Mouse (Mus musculus) gastrocnemius, adult 2 months (tissue): ENCODE results near the gene Olfr813. TPM values are rescaled to one million over a fixed set of nuclear protein-coding genes. Genes with fewer than 3 reads are reported as not detected.
"Not testable (repeated sequence)": the region's sequence is repeated elsewhere in the genome, so short reads cannot be mapped to it uniquely, and the experiment has no call there.

Experiments
- DNase-seq: peaks from one replicate; pipeline ENCODE4 v3.0.0; 2022
- H3K27ac ChIP-seq: fragments of 200-600 bp; 2 replicates; pipeline ENCODE4 v1.8.1; 2022; ENCODE audit warnings: mild to moderate bottlenecking
- H3K4me3 ChIP-seq: fragments of 200-600 bp; 2 replicates; pipeline ENCODE4 v1.8.1; 2022; ENCODE audit warnings: mild to moderate bottlenecking, moderate library complexity
- CTCF ChIP-seq: fragments of 200-600 bp; IDR thresholded peaks from 2 replicates; pipeline ENCODE4 v1.8.1; 2022; ENCODE audit warnings: antibody characterized with exemption, mild to moderate bottlenecking, moderate library complexity
- intact Hi-C: fragments of 180-260 bp; cut with DNase I; formaldehyde crosslinking; loops from one replicate; pipeline ENCODE4 v1.15.1; 2025
- long read RNA-seq, 2 experiments: library from polyadenylated mRNA; stranded (forward); transcript quantifications; one replicate each; pipeline ENCODE4 v2.0.0; 2021
- total RNA-seq, 2 experiments: library from RNA; stranded (reverse); gene quantifications; 2 replicates each; pipeline ENCODE4 v1.2.3; 2021

Olfr813 gene
- not detected for total RNA-seq
- long read RNA-seq, experiment 1 = 0 reads
- long read RNA-seq, experiment 2 = 0 reads

DNA sequence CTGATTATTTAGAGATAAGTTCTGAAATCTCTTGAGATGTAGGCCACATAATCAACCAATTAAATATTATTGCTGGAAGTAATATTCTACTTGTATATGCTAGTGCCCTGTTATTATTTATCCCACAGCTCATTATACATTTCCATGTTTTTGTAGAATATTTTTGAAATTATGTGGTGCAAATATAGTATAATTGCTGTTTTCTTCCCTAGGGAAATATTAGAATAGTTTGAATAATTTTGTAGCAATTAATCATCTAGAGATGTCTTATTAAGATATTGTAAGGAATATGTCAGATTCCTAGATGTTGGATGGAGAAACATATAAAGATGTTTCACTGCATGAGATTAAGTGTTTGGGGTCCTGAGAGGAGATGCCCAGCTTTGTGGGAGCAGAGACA lies at the start of gene Olfr813:
TSS of gene Olfr813 (plus strand) at position 301 of the 400 bp plus-strand sequence.
- Histone ChIP-seq H3K27ac (no peak within 1 kb of the TSS), H3K4me3 (no peak within 1 kb of the TSS)
- intact Hi-C loops = no loop called here
- DNase-seq = no peak
- no peak for TF ChIP-seq CTCF

DNA sequence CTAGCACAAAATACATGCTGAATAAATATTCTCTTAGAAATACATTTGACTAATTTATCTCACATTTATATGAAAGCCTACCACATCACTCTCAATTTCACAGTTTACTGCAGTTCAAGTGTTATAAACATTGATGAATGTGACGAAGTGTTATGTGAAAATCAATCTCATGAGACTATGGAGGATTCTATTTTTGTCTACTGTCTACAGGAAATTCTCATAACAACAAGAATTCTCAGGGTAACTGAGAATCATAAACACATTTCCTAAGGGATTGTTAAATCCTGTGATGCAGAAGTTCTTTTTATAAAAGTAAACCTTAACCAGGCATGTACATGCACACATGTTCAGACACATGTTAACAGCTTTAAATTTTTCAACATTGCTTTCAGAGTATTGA lies 9.2 kb upstream of the Olfr813 start, which contains the start of gene Olfr812:
TSS of gene Olfr812 (minus strand) at position 101 of the 400 bp plus-strand sequence.
- intact Hi-C loops = no loop called here
- Histone ChIP-seq H3K27ac (no peak within 1 kb of the TSS), H3K4me3 (no peak within 1 kb of the TSS)
- no peak for DNase-seq
- TF ChIP-seq CTCF = no peak

DNA sequence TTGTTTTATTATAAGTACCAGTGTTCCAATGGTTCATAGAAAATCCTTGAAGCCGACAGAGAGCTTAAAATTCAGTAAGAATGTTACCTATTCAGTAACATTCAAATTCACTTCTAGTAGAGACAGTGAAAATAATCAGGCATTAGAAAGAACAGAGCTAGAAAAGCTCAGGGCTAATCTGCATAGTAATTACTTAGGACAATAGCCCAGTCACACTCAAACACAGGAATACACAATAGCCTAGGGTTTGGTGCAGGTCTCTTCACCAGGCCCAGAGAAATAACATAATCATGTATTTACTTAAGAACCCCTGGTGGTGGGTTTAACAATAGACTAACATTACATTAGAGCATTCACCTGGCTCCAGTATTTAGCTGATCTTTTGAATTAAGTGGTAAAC lies 7.8 kb upstream of the Olfr813 start:
- no peak for DNase-seq
- no peak for TF ChIP-seq CTCF
- Histone ChIP-seq H3K4me3 (no peak overlapping the region), H3K27ac (no peak overlapping the region)
- intact Hi-C loops = no loop called here

DNA sequence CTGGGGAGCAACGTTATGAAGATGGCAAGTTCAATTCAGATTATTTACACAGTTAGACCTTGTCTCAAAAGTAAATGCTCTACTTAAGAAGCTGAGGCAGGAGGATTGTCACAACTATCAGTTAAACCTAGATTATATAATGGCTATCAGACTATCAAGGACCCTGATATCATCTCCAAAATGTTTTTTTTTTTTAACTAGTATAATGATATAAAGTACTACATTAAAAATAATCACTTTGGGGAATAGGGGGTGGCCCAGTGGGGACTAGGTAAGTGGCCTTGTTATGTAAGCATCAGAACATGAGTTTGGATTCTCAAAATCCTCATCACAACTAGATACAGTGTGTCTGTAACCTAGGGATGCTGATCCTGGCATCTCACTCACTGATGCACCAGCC lies 24.6 kb downstream of the Olfr813 start, which contains the start of gene Olfr814:
TSS of gene Olfr814 (minus strand) at position 101 of the 400 bp plus-strand sequence.
- H3K27ac ChIP-seq, intact Hi-C loops, H3K4me3 ChIP-seq, DNase-seq: not testable (repeated sequence)

DNA sequence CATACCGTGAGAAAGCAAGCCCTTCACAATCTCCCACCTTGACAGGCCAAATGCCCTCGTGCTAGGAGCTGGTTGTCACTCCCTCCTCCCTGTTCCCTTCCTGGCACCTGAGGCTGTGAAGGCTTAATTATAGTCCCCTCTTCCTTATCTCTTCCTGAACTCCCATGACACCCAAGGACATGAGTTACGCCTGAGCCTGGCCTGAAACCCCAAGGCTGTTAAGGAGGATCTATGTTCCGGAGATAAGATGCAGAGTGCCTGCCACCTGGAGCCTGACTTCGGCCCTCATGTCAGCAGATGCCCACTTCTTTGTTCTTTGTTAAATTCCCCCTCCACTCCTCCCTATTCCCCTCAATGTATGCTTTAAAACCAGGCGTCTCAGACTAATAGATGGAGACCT lies 30.3 kb downstream of the Olfr813 start:
- H3K4me3 ChIP-seq, DNase-seq, intact Hi-C loops, H3K27ac ChIP-seq: not testable (repeated sequence)

DNA sequence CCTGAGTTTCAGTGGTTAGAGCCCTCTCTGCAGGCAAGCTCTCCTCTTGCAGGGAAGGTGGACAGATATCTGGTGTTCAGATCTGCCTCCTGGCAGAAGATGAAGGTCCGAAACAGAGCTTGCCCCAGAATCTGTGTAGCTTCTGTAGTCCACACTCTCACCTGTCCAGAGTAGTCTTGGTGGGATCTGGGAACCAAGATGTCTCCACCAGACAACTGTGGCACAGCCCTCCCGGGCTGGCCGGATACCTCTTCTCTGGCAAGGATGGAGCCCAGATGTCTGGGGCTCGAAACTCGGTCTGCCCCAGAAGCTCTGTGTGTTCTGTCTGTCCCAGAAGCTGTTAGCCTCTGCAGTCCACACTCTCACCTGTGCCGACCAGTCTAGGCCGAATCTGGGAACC lies 30.8 kb downstream of the Olfr813 start:
- DNase-seq = no peak
- Histone ChIP-seq H3K4me3 (no peak overlapping the region), H3K27ac (no peak overlapping the region)
- TF ChIP-seq CTCF = no peak
- intact Hi-C loops = loop anchor here (2.0 kb wide), 1 partner anchor 15 kb away; no protein-coding TSS in a partner anchor

DNA sequence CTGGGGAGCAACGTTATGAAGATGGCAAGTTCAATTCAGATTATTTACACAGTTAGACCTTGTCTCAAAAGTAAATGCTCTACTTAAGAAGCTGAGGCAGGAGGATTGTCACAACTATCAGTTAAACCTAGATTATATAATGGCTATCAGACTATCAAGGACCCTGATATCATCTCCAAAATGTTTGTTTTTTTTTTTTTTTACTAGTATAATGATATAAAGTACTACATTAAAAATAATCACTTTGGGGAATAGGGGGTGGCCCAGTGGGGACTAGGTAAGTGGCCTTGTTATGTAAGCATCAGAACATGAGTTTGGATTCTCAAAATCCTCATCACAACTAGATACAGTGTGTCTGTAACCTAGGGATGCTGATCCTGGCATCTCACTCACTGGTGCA lies 50.6 kb downstream of the Olfr813 start, which contains the start of gene Olfr815:
TSS of gene Olfr815 (minus strand) at position 101 of the 400 bp plus-strand sequence.
- H3K4me3 ChIP-seq, H3K27ac ChIP-seq, DNase-seq, intact Hi-C loops: not testable (repeated sequence)

Other genes starting within 250 kb of the Olfr813 start
- gene Olfr796, start 242.8 kb upstream of the Olfr813 start, total RNA-seq = not detected
- gene Olfr798, start 227.4 kb upstream of the Olfr813 start, total RNA-seq = not detected
- gene Olfr799, start 217.9 kb upstream of the Olfr813 start, total RNA-seq = not detected
- gene Olfr800, start 197.7 kb upstream of the Olfr813 start, total RNA-seq = not detected
- gene Olfr801, start 181.5 kb upstream of the Olfr813 start, total RNA-seq = not detected
- gene Olfr802, start 167.2 kb upstream of the Olfr813 start, total RNA-seq = not detected
- not detected for gene Olfr803, start 161.1 kb upstream of the Olfr813 start, total RNA-seq
- not detected for gene Olfr804, start 152.2 kb upstream of the Olfr813 start, total RNA-seq
- gene Olfr805, start 126.0 kb upstream of the Olfr813 start, total RNA-seq = not detected
- not detected for gene Olfr806, start 113.4 kb upstream of the Olfr813 start, total RNA-seq
- not detected for gene Olfr807, start 97.6 kb upstream of the Olfr813 start, total RNA-seq
- not detected for gene Olfr808, start 89.9 kb upstream of the Olfr813 start, total RNA-seq
- gene Olfr809, start 80.7 kb upstream of the Olfr813 start, total RNA-seq = not detected
- gene Olfr810, start 60.5 kb upstream of the Olfr813 start, total RNA-seq = not detected
- gene Olfr811, start 51.0 kb upstream of the Olfr813 start, total RNA-seq = not detected
- gene Olfr812, start 9.3 kb upstream of the Olfr813 start, total RNA-seq = not detected
- not detected for gene Olfr814, start 24.5 kb downstream of the Olfr813 start, total RNA-seq
- gene Olfr815, start 50.5 kb downstream of the Olfr813 start, total RNA-seq = not detected
- gene Olfr816, start 60.2 kb downstream of the Olfr813 start, total RNA-seq = not detected
- gene Olfr818, start 93.7 kb downstream of the Olfr813 start, total RNA-seq = not detected
- gene Olfr819, start 111.9 kb downstream of the Olfr813 start, total RNA-seq = not detected
- not detected for gene Olfr247, start 120.8 kb downstream of the Olfr813 start, total RNA-seq
- not detected for gene Gm10310, start 129.7 kb downstream of the Olfr813 start, total RNA-seq
- gene Olfr820, start 157.3 kb downstream of the Olfr813 start, total RNA-seq = not detected
- gene Olfr821, start 175.0 kb downstream of the Olfr813 start, total RNA-seq = not detected
- not detected for gene Olfr822, start 215.8 kb downstream of the Olfr813 start, total RNA-seq